Comparison of ENCODE assay signal across 11 mouse cellular contexts in the genomic region with DNA sequence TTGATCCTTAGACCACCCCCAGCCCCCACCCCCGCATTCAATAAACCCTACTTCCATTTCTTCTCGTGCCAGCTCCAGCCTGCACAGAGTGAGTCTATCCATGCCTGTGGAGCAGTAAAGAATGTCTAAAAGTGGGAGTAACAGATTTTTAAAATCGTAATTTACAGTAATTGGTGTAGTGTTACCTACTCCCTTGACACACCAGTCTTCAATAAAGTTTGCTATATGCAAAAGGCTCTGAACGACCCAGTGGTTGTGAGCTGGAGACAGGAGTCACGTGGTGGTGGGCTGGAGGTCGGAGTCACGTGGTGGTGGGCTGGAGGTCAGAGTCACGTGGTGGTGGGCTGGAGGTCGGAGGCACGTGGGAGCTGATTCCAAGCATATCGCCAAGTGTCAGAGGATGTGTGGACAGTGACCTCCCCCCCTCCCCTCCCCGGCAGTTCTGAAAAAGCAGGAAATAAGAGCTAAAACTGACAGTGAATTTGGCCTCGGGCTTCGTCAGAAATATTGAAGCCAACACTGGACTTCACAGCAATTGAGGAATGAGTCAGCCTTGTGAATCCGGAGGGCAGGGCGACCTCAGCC.
DNase-seq lines count a peak whose midpoint lies in the region; ATAC-seq and TF ChIP-seq lines count a peak whose summit lies in the region.
"Had no signal": no experiment of that assay in that cellular context is flagged by ENCODE, and none has a peak within 500 bp of the region (broad histone marks: within the 10 kb centered on the region; RNA-seq: fewer than 3 reads in every experiment).

No protein-coding gene starts in this region.

- TF ChIP-seq EP300 in heart, postnatal 0 days (IDR thresholded peaks at IDR 0.05; ENCODE audit: low read depth): no peak

- H3K36me3 ChIP-seq in heart, postnatal 0 days (replicated peaks; ENCODE audit: control insufficient read depth, insufficient read depth, low read length): no peaks in the 10 kb centered on the region
- no peaks in the 10 kb centered on the region for H3K36me3 ChIP-seq in C2C12 (ENCODE audit: control insufficient read depth, insufficient read depth)
- H3K36me3 ChIP-seq in embryonic facial prominence, embryonic 12.5 days: no peaks in the 10 kb centered on the region
- no peaks in the 10 kb centered on the region for H3K36me3 ChIP-seq in limb, embryonic 10.5 days
- H3K36me3 ChIP-seq: G1E; heart, embryonic 15.5 days had no signal

- H3K79me3 ChIP-seq in C2C12 (ENCODE audit: low read depth): no peaks in the 10 kb centered on the region

- no peaks in the 10 kb centered on the region; the same call in 1 of the 2 replicates for H3K9me3 ChIP-seq in heart, postnatal 0 days (replicated peaks; ENCODE audit: control insufficient read depth, low read length)
- no peaks in the 10 kb centered on the region for H3K9me3 ChIP-seq in embryonic facial prominence, embryonic 12.5 days
- H3K9me3 ChIP-seq in limb, embryonic 10.5 days (replicated peaks): no peaks in the 10 kb centered on the region
- H3K9me3 ChIP-seq: heart, embryonic 15.5 days had no signal

- no peak overlapping the region for H3K4me3 ChIP-seq in heart, postnatal 0 days (ENCODE audit: low read depth, low read length)
- no peak overlapping the region for H3K4me3 ChIP-seq in C2C12 (ENCODE audit: insufficient read depth, poor library complexity, severe bottlenecking)
- no peak overlapping the region for H3K4me3 ChIP-seq in embryonic facial prominence, embryonic 12.5 days
- no peak overlapping the region for H3K4me3 ChIP-seq in limb, embryonic 10.5 days
- H3K4me3 ChIP-seq: heart, embryonic 15.5 days had no signal

- no peaks in the 10 kb centered on the region for H3K79me2 ChIP-seq in C2C12 (ENCODE audit: control insufficient read depth, insufficient read depth)

- H3ac ChIP-seq in C2C12 (ENCODE audit: control insufficient read depth, insufficient read length, low read depth): no peak overlapping the region

- no peak overlapping the region for H3K4me2 ChIP-seq in heart, postnatal 0 days (ENCODE audit: low read depth, low read length)
- H3K4me2 ChIP-seq in embryonic facial prominence, embryonic 12.5 days (replicated peaks): no peak overlapping the region
- H3K4me2 ChIP-seq: heart, embryonic 15.5 days had no signal

- no peaks in the 10 kb centered on the region for H3K4me1 ChIP-seq in heart, postnatal 0 days (ENCODE audit: control insufficient read depth, insufficient read depth)
- H3K4me1 ChIP-seq in embryonic facial prominence, embryonic 12.5 days: no peaks in the 10 kb centered on the region
- H3K4me1 ChIP-seq in limb, embryonic 10.5 days: peaks cover 8% of the 10 kb centered on the region
- H3K4me1 ChIP-seq: heart, embryonic 15.5 days had no signal

- no peak overlapping the region for H3K9ac ChIP-seq in heart, postnatal 0 days (replicated peaks; ENCODE audit: low read depth, low read length)
- no peak overlapping the region for H3K9ac ChIP-seq in embryonic facial prominence, embryonic 12.5 days
- H3K9ac ChIP-seq: heart, embryonic 15.5 days had no signal

- ATAC-seq in heart, postnatal 0 days (ENCODE audit: insufficient read depth, low read depth): peak; percentile 49
- ATAC-seq in embryonic facial prominence, embryonic 12.5 days (ENCODE audit: insufficient number of reproducible peaks, insufficient read depth, low FRiP score, low TSS enrichment): peak; percentile 44; the same call in 1 of the 2 replicates

- H3K27me3 ChIP-seq in heart, postnatal 0 days (ENCODE audit: control insufficient read depth, insufficient read depth, low read length): no peaks in the 10 kb centered on the region
- no peaks in the 10 kb centered on the region for H3K27me3 ChIP-seq in C2C12 (ENCODE audit: control insufficient read depth, insufficient read depth, insufficient read length)
- H3K27me3 ChIP-seq in embryonic facial prominence, embryonic 12.5 days: no peaks in the 10 kb centered on the region
- no peaks in the 10 kb centered on the region for H3K27me3 ChIP-seq in limb, embryonic 10.5 days (ENCODE audit: low read depth, poor library complexity, severe bottlenecking)
- H3K27me3 ChIP-seq: heart, embryonic 15.5 days had no signal

- TF ChIP-seq CTCF in heart, postnatal 0 days (IDR thresholded peaks at IDR 0.05; ENCODE audit: low read depth): no peak
- TF ChIP-seq CTCF in C2C12 (IDR thresholded peaks at IDR 0.05; ENCODE audit: control insufficient read depth, insufficient read depth, insufficient read length): no peak

- 57% methylated on average over 16 of the region's 16 CpGs for WGBS in heart, postnatal 0 days
- 59% methylated on average over 16 of the region's 16 CpGs for WGBS in embryonic facial prominence, embryonic 12.5 days
- 78% methylated on average over 16 of the region's 16 CpGs for WGBS in limb, embryonic 10.5 days

- H3K27ac ChIP-seq in heart, postnatal 0 days (ENCODE audit: low read depth): no peak overlapping the region
- H3K27ac ChIP-seq in embryonic facial prominence, embryonic 12.5 days: no peak overlapping the region
- H3K27ac ChIP-seq in limb, embryonic 10.5 days: no peak overlapping the region; the same call in 1 of the 2 replicates
- H3K27ac ChIP-seq: heart, embryonic 15.5 days; macrophage had no signal

- no peak for DNase-seq in heart, postnatal 0 days (ENCODE audit: low spot score)
- DNase-seq in heart, adult 8-10 months (ENCODE audit: low spot score): no peak
- DNase-seq in limb, embryonic 10.5 days (ENCODE audit: low spot score): peak; percentile 39
- DNase-seq in right cerebral cortex, postnatal 4 days: no peak
- no peak for DNase-seq in embryo, embryonic 9.5 days (ENCODE audit: extremely low spot score)
- DNase-seq: thymus, postnatal 14 days had no signal

TF ChIP-seq in C2C12, 6 proteins besides CTCF, POLR2A, EP300 and RAD21:
- TF ChIP-seq MYOD1 (IDR thresholded peaks at IDR 0.05; ENCODE audit: control insufficient read depth, insufficient read length, low read depth): no peak
- no peak for TF ChIP-seq MAX (IDR thresholded peaks at IDR 0.05)
- TF ChIP-seq MYOG (IDR thresholded peaks at IDR 0.05; ENCODE audit: control insufficient read depth, extremely low read depth, insufficient read length): no peak
- no peak for TF ChIP-seq CEBPB (IDR thresholded peaks at IDR 0.05; ENCODE audit: low read depth)
- TF ChIP-seq FOSL1 (IDR thresholded peaks at IDR 0.05; ENCODE audit: insufficient read depth, low read length, poor library complexity, severe bottlenecking): no peak
- peak; percentile 88 for TF ChIP-seq USF1 (IDR thresholded peaks at IDR 0.05; ENCODE audit: low read depth)
